Mouse (Mus musculus) small intestine, adult 2 months (tissue): ENCODE measurements at regions not wholly inside any gene's neighbourhood (a gene's known extent, or its start where the extent isn't known, plus 50 kb on each side); places are given as distances from the start of the nearest gene placed in this dataset.

Source experiments
- H3K27ac ChIP-seq: fragments of 200-500 bp; 2 replicates; pipeline ENCODE4 v1.5.1; 2012; ENCODE audit warnings: low read depth, low read length, control low read depth, inconsistent platforms; ENCODE audit not compliant: insufficient read depth
- H3K27me3 ChIP-seq: fragments of 200-500 bp; 2 replicates; pipeline ENCODE4 v1.6.1; 2012; ENCODE audit warnings: mild to moderate bottlenecking, moderate library complexity, low read length, inconsistent platforms; ENCODE audit not compliant: control insufficient read depth, insufficient read depth
- H3K36me3 ChIP-seq: fragments of 200-500 bp; 2 replicates; pipeline ENCODE4 v1.6.1; 2012; ENCODE audit warnings: mild to moderate bottlenecking, low read length, control low read depth, inconsistent platforms; ENCODE audit not compliant: control insufficient read depth, insufficient read depth
- H3K4me1 ChIP-seq: fragments of 200-500 bp; 2 replicates; pipeline ENCODE4 v1.6.1; 2012; ENCODE audit warnings: low read length, inconsistent platforms, mixed read lengths; ENCODE audit not compliant: control insufficient read depth, insufficient read depth, insufficient read length
- H3K4me3 ChIP-seq: fragments of 200-500 bp; 2 replicates; pipeline ENCODE4 v1.5.1; 2012; ENCODE audit warnings: low read depth, mild to moderate bottlenecking, control low read depth, inconsistent platforms, low read length, moderate library complexity
- CTCF ChIP-seq: fragments of 200-500 bp; IDR thresholded peaks from 2 replicates; pipeline ENCODE4 v1.5.1; 2012; ENCODE audit warnings: low read depth, mild to moderate bottlenecking, control low read depth, inconsistent platforms, low read length, moderate library complexity, mixed read lengths; ENCODE audit not compliant: insufficient replicate concordance, insufficient read length; ENCODE audit errors: extremely low read depth
- POLR2A ChIP-seq: fragments of 200-500 bp; IDR thresholded peaks from 2 replicates; pipeline ENCODE4 v1.6.1; 2012; ENCODE audit warnings: low read depth, mild to moderate bottlenecking, control low read depth, inconsistent platforms, low read length, moderate library complexity
- WGBS: fragments of 180-500 bp; shearing (Covaris S2); methylation state at CpG from one replicate; pipeline ENCODE4 v1.1.7; 2018; 5-methylcytosine and 5-hydroxymethylcytosine counted together

DNA sequence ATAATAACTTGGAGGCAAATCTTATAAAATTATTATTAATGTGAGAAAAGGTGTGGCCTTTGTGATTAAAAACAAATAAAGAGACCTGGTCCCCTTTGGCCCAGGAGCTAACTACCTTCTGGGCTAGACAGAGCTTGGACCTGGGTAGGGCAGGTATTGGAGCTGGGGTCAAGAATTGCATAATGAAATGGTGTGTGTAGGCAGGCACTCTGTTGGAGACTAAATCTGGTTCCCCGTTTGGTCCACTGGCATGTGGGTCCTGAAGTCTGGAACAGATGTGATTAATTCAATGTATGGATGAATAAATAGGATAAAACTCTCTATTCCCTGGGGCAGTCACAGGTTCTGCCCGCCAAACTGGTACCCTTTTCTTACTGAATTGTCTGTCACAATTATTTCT is 301.3 kb upstream of the Clnk start:
- H3K27me3 ChIP-seq: no peaks in the 10 kb centered on the region
- 83% methylated on average over 2 of the region's 2 CpGs for WGBS
- TF ChIP-seq POLR2A: no peak
- TF ChIP-seq CTCF: no peak
- H3K36me3 ChIP-seq: no peaks in the 10 kb centered on the region
- no peak overlapping the region for H3K27ac ChIP-seq
- no peaks in the 10 kb centered on the region for H3K4me1 ChIP-seq
- H3K4me3 ChIP-seq: no peak overlapping the region

DNA sequence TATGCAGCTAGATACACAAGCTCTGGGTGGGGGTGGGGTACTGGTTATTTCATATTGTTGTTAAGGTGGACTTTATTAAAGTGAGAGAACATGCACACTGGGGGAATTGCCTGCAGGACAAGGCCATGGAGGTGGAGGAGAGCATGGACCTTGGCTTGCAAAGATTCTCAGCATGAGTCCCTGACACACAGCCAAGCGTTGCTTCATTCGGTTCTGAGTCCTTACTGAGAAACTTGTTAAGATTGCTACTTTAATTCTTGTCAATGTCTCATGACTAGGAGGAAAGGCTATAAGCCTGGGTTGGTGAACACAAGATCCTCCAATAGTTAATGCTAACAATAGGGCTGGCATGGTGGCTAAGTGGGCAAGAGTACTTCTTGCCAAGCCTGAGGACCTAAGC is 300.3 kb upstream of the Clnk start:
- Histone ChIP-seq H3K27ac (no peak overlapping the region), H3K27me3 (no peaks in the 10 kb centered on the region), H3K4me1 (no peaks in the 10 kb centered on the region), H3K4me3 (no peak overlapping the region), H3K36me3 (no peaks in the 10 kb centered on the region)
- WGBS: 89% methylated on average over 2 of the region's 2 CpGs
- TF ChIP-seq CTCF (no peak), POLR2A (no peak)

DNA sequence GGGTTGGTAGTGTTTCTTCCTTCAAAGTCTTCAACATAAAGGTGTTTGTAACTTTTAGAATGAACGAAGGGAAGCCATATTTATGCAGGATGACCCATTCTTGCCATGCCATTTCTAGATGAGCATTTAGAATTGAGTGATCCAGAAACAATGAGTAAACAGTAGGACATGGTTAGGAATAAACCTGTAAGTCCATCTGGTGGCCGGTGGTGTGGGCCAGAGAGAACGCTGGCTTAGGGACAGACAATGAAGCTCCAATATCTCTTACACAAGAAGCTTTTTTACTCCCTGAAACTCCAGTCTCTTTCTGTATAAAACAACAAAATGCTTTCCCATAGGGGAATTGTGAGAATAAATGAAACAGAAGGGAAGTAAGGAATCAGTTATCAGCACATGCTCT is 296.9 kb upstream of the Clnk start:
- no peak overlapping the region for H3K27ac ChIP-seq

DNA sequence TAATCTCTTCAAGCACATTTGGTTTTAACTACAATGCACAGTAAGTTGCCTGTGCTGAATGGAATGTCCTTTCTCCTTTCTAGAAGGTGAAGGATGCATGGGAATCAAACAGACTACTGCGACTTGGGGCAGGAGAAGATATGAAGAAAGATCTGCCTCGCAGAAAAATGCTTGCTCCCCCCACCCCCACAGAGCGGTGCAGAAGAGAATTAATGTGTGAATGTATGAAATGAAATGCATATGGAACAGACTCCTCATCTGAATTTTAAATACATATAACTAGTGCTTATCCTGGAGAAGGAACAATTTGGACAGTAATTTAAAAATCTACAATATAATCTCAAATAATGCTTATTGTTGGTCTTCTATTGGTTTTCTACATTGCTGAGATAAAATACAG is 283.0 kb upstream of the Clnk start:
- Histone ChIP-seq H3K27me3 (no peaks in the 10 kb centered on the region), H3K36me3 (no peaks in the 10 kb centered on the region), H3K4me3 (no peak overlapping the region), H3K4me1 (peaks cover 4% of the 10 kb centered on the region; the same call in 1 of the 2 replicates), H3K27ac (no peak overlapping the region)
- WGBS: 84% methylated on average over 3 of the region's 3 CpGs
- no peak for TF ChIP-seq POLR2A

More for the DNA sequence above, 296.9 kb upstream of the Clnk start:
- WGBS: 91% methylated on average over 3 of the region's 3 CpGs
- Histone ChIP-seq H3K27me3 (no peaks in the 10 kb centered on the region), H3K36me3 (no peaks in the 10 kb centered on the region), H3K4me3 (no peak overlapping the region), H3K4me1 (no peaks in the 10 kb centered on the region)
- TF ChIP-seq CTCF (no peak), POLR2A (no peak)

DNA sequence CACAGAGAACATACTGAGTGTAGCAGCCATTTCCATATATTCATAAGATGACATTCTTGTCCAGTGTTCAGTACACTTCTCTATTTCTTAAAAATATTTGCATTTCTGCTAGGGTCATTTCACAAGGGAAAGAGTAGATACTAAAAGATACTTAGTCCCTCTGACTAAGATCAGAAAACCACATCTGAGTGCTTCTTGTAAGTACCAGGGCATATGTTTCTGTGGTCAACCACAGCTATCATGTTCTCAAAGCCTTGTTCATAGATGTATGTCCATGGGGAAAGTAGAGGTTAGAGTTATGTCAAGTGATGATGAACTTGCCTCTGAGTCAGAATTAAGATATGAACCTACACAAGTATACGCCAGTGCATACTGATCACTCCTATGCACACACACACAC is 279.2 kb upstream of the Clnk start:
- Histone ChIP-seq H3K36me3 (no peaks in the 10 kb centered on the region), H3K4me1 (peaks cover 4% of the 10 kb centered on the region; the same call in 1 of the 2 replicates), H3K27ac (no peak overlapping the region), H3K27me3 (no peaks in the 10 kb centered on the region), H3K4me3 (no peak overlapping the region)
- TF ChIP-seq POLR2A (no peak), CTCF (no peak)
- 96% methylated on average over 1 of the region's 1 CpGs for WGBS

DNA sequence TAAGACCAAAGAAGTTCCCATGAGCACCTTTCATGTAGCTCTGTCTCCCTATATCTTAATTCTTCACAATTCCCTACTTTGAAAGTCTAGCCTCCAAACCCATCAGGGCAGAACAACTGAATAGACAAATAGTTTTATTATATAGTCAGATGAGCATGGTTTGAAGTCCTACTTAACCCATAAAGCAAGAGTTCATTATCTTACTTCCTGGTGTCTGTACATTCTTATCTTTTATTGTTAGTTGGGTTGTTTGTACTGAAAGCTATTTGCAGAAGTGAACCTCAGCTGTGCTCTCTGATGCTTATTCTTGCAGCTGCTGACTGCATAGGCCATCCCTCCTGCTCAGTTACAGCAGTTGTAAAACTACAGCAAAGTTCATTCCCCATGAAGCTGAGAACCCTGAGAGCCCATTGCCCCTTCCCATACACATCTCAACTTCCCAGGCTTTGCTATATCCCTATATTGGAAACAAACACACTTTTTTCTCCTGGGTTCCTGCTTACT is 276.7 kb upstream of the Clnk start:
- TF ChIP-seq CTCF (no peak), POLR2A (no peak)
- Histone ChIP-seq H3K27me3 (no peaks in the 10 kb centered on the region), H3K4me1 (peaks cover 4% of the 10 kb centered on the region; the same call in 1 of the 2 replicates), H3K27ac (no peak overlapping the region), H3K4me3 (no peak overlapping the region), H3K36me3 (no peaks in the 10 kb centered on the region)

DNA sequence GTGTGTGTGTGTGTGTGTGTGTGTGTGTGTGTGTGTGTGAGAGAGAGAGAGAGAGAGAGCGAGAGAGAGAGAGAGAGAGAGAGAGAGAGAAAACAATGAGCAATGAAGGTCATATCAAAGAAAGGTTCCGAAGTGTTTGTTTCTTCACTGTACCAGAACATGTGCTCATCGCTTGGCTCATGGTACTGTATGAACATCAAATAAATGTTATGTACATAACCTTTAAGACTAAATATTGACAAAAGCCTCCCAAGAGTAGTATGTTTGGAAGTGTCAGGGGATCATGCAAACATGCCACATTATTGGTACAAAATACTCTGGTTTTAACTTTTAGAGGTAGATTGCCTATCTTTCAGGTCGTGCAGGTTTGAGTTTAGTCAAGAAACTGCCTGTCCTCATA is 275.3 kb upstream of the Clnk start:
- Histone ChIP-seq H3K27me3 (no peaks in the 10 kb centered on the region), H3K36me3 (no peaks in the 10 kb centered on the region), H3K4me3 (no peak overlapping the region), H3K4me1 (peaks cover 4% of the 10 kb centered on the region; the same call in 1 of the 2 replicates), H3K27ac (no peak overlapping the region)
- TF ChIP-seq CTCF (no peak), POLR2A (no peak)
- 51% methylated on average over 4 of the region's 4 CpGs for WGBS

DNA sequence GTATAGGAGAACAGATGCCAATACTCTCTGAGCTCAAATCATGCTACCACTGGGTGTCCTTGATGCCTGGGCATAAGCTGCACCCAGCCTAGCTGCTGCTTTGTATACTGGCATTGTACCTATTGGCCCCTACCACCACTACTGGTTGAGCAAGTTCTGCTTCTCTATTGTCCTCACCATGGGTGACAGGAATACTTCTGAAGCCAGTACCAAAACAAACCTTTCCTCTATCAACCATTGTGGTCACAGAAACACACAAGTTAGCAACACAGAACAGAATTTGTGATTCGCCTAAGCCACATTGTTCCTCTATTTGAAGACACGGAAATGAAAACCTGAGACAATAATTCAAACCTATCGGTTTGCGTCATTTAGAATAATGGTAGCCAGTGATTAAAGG is 274.3 kb upstream of the Clnk start:
- H3K4me1 ChIP-seq: peaks cover 4% of the 10 kb centered on the region; the same call in 1 of the 2 replicates
- H3K4me3 ChIP-seq: no peak overlapping the region
- TF ChIP-seq CTCF (no peak), POLR2A (no peak)
- H3K36me3 ChIP-seq: no peaks in the 10 kb centered on the region
- 87% methylated on average over 4 of the region's 4 CpGs for WGBS
- no peak overlapping the region for H3K27ac ChIP-seq
- no peaks in the 10 kb centered on the region for H3K27me3 ChIP-seq
